Mouse (Mus musculus): ENCODE data around the gene Filip1l. TPM values are rescaled to one million over a fixed set of nuclear protein-coding genes. Genes with fewer than 3 reads are reported as not detected.

Filip1l gene
- polyA plus RNA-seq, 1 experiment from 2014 or later = 26.0 TPM

GRCm38 (mm10) chr16:57582008-57582407 is 229.1 kb downstream of the Filip1l start:
- H3K36me3 ChIP-seq (ENCODE audit: control insufficient read depth, insufficient read depth, low read length) = no peaks in the 10 kb centered on the region
- no peaks in the 10 kb centered on the region; the same call in 1 of the 2 replicates for H3K4me1 ChIP-seq (ENCODE audit: control insufficient read depth, insufficient read depth, low read length)
- no peaks in the 10 kb centered on the region for H3K9me3 ChIP-seq (replicated peaks; ENCODE audit: control insufficient read depth, low read length)
- no peak overlapping the region for H3K27ac ChIP-seq (ENCODE audit: low read depth, low read length)
- H3K4me3 ChIP-seq (ENCODE audit: low read depth, low read length) = no peak overlapping the region
- no peak overlapping the region for H3K9ac ChIP-seq (ENCODE audit: low read depth, low read length)
- ATAC-seq (replicated peaks; ENCODE audit: insufficient number of reproducible peaks, low FRiP score, low TSS enrichment) = peak; percentile 46; the same call in 1 of the 2 replicates
- no peak overlapping the region for H3K4me2 ChIP-seq
- H3K27me3 ChIP-seq (ENCODE audit: control insufficient read depth, insufficient read depth, low read length) = no peaks in the 10 kb centered on the region
- 59% methylated on average over 2 of the region's 2 CpGs for WGBS (ENCODE audit: insufficient replicate concordance)

GRCm38 (mm10) chr16:57585201-57585600 is 232.3 kb downstream of the Filip1l start:
- H3K4me1 ChIP-seq (ENCODE audit: control insufficient read depth, insufficient read depth, low read length) = no peaks in the 10 kb centered on the region
- H3K27me3 ChIP-seq (ENCODE audit: control insufficient read depth, insufficient read depth, low read length) = no peaks in the 10 kb centered on the region
- H3K9ac ChIP-seq (ENCODE audit: low read depth, low read length) = no peak overlapping the region
- H3K4me3 ChIP-seq (ENCODE audit: low read depth, low read length) = no peak overlapping the region
- WGBS (ENCODE audit: insufficient replicate concordance) = 45% methylated on average over 3 of the region's 3 CpGs
- H3K36me3 ChIP-seq (ENCODE audit: control insufficient read depth, insufficient read depth, low read length) = no peaks in the 10 kb centered on the region
- no peak for ATAC-seq (replicated peaks; ENCODE audit: insufficient number of reproducible peaks, low FRiP score, low TSS enrichment)
- H3K4me2 ChIP-seq = no peak overlapping the region
- no peaks in the 10 kb centered on the region for H3K9me3 ChIP-seq (replicated peaks; ENCODE audit: control insufficient read depth, low read length)
- H3K27ac ChIP-seq (ENCODE audit: low read depth, low read length) = no peak overlapping the region

DNA sequence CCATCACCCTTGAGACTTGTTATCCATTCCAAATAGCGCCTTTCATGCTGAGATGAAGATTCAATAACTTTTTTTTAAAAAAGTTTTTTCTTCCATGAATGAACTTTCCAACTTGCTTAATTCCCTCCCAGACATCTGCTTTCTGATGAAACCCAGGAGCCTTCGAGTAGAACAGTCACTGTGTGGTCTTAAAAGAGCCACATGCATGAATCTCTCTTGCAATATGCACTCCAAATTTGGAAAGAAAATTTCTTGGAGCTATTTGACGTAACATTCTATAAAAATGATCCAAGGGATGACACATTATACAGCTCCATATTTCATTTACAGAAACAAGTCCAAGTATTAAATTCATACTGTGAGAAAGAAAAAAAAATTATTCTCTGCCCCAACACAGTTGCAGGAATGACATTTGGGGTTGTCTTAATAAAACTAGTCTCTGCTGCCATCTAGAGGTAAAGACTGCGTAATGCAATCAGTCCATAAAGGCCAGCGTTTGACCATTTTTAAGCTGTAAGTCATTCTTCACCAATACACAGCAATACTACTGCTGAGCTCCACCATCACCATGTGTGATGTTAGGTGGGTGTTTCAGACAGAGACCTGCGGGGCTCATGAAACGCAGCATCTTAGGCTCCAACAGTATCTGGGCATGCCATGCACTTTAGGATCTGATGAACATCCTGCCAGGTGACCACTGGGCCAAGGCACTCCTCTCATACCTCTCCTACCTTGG is 240.7 kb downstream of the Filip1l start:
- 42% methylated on average over 7 of the region's 7 CpGs for WGBS (ENCODE audit: insufficient replicate concordance)
- H3K4me1 ChIP-seq (ENCODE audit: control insufficient read depth, insufficient read depth, low read length) = no peaks in the 10 kb centered on the region

DNA sequence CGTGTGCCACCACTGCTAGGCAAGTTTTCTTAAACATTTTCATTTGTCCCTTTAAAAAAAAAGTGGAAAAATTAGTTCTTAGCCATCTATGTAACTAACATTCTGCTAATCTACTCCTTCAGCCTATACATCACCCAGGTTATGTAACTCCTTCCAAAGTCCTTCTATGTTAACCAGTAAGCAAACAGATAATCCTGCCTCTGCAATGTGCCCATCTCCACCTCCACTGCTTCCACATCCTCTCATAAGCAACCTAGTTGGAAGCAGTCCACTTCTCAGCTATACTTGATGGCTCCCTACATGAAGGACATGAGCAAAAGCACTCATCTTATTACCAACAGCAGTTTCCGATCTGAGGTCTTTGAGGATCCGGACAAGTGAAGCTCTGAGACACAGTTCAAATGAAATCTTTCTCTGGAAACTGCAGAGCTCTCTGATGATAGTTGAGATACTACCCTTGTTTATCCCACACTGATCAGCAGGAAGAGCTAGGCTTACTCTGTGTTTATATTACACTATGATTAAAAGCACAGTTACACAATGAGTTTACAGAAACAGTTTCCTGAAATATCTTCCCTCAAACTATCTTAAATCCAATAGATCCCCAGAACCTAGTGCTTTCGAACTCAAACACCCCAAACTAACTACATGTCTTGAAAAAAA is 244.5 kb downstream of the Filip1l start:
- H3K9ac ChIP-seq (ENCODE audit: low read depth, low read length) = no peak overlapping the region
- WGBS (ENCODE audit: insufficient replicate concordance) = 87% methylated on average over 4 of the region's 4 CpGs
- no peak for ATAC-seq (replicated peaks; ENCODE audit: insufficient number of reproducible peaks, low FRiP score, low TSS enrichment)

More for the DNA sequence above, 240.7 kb downstream of the Filip1l start:
- Histone ChIP-seq H3K4me3 (ENCODE audit: low read depth, low read length) (no peak overlapping the region), H3K9ac (ENCODE audit: low read depth, low read length) (no peak overlapping the region), H3K4me2 (no peak overlapping the region), H3K27me3 (ENCODE audit: control insufficient read depth, insufficient read depth, low read length) (no peaks in the 10 kb centered on the region), H3K27ac (ENCODE audit: low read depth, low read length) (no peak overlapping the region), H3K36me3 (ENCODE audit: control insufficient read depth, insufficient read depth, low read length) (no peaks in the 10 kb centered on the region), H3K9me3 (replicated peaks; ENCODE audit: control insufficient read depth, low read length) (no peaks in the 10 kb centered on the region)
- ATAC-seq (replicated peaks; ENCODE audit: insufficient number of reproducible peaks, low FRiP score, low TSS enrichment) = no peak

GRCm38 (mm10) chr16:57601031-57601430 is 248.1 kb downstream of the Filip1l start:
- Histone ChIP-seq H3K4me1 (ENCODE audit: control insufficient read depth, insufficient read depth, low read length) (no peaks in the 10 kb centered on the region), H3K36me3 (ENCODE audit: control insufficient read depth, insufficient read depth, low read length) (no peaks in the 10 kb centered on the region), H3K27ac (ENCODE audit: low read depth, low read length) (no peak overlapping the region), H3K4me3 (ENCODE audit: low read depth, low read length) (no peak overlapping the region), H3K9me3 (replicated peaks; ENCODE audit: control insufficient read depth, low read length) (no peaks in the 10 kb centered on the region), H3K4me2 (no peak overlapping the region), H3K27me3 (ENCODE audit: control insufficient read depth, insufficient read depth, low read length) (no peaks in the 10 kb centered on the region), H3K9ac (ENCODE audit: low read depth, low read length) (no peak overlapping the region)
- ATAC-seq (replicated peaks; ENCODE audit: insufficient number of reproducible peaks, low FRiP score, low TSS enrichment) = no peak

More for the DNA sequence above, 244.5 kb downstream of the Filip1l start:
- Histone ChIP-seq H3K27me3 (ENCODE audit: control insufficient read depth, insufficient read depth, low read length) (no peaks in the 10 kb centered on the region), H3K27ac (ENCODE audit: low read depth, low read length) (no peak overlapping the region), H3K4me1 (ENCODE audit: control insufficient read depth, insufficient read depth, low read length) (no peaks in the 10 kb centered on the region), H3K4me3 (ENCODE audit: low read depth, low read length) (no peak overlapping the region), H3K4me2 (no peak overlapping the region), H3K9me3 (replicated peaks; ENCODE audit: control insufficient read depth, low read length) (no peaks in the 10 kb centered on the region), H3K36me3 (ENCODE audit: control insufficient read depth, insufficient read depth, low read length) (no peaks in the 10 kb centered on the region)

GRCm38 (mm10) chr16:57606444-57607227 is 253.7 kb downstream of the Filip1l start, which contains the start of gene Cmss1:
Gene Cmss1, minus strand, starts transcription at chr16:57606864.
- under 1% methylated on average over 64 of the region's 64 CpGs for WGBS (ENCODE audit: insufficient replicate concordance)
- Histone ChIP-seq H3K4me2 (peak within 1 kb of the TSS; percentile 82), H3K27ac (ENCODE audit: low read depth, low read length) (peak within 1 kb of the TSS; percentile 54; the same call in 1 of the 2 replicates), H3K4me3 (ENCODE audit: low read depth, low read length) (peak within 1 kb of the TSS; percentile 92), H3K4me1 (ENCODE audit: control insufficient read depth, insufficient read depth, low read length) (0 out of 2 replicates have a peak, but pooled peaks cover 2% of the 10 kb centered on the region), H3K9me3 (replicated peaks; ENCODE audit: control insufficient read depth, low read length) (no peaks in the 10 kb centered on the region), H3K9ac (ENCODE audit: low read depth, low read length) (peak within 1 kb of the TSS; percentile 80), H3K27me3 (ENCODE audit: control insufficient read depth, insufficient read depth, low read length) (no peaks in the 10 kb centered on the region), H3K36me3 (ENCODE audit: control insufficient read depth, insufficient read depth, low read length) (no peaks in the 10 kb centered on the region)
- peak; percentile 83 for ATAC-seq (replicated peaks; ENCODE audit: insufficient number of reproducible peaks, low FRiP score, low TSS enrichment)

- 0 out of 2 replicates have a peak, but pooled peaks cover 2% of the 10 kb centered on the region for H3K4me1 ChIP-seq (ENCODE audit: control insufficient read depth, insufficient read depth, low read length)
- no peak overlapping the region for H3K4me2 ChIP-seq
- H3K9ac ChIP-seq (ENCODE audit: low read depth, low read length) = no peak overlapping the region
- no peaks in the 10 kb centered on the region for H3K9me3 ChIP-seq (replicated peaks; ENCODE audit: control insufficient read depth, low read length)
- WGBS (ENCODE audit: insufficient replicate concordance) = 8% methylated on average over 1 of the region's 1 CpGs
- no peaks in the 10 kb centered on the region for H3K27me3 ChIP-seq (ENCODE audit: control insufficient read depth, insufficient read depth, low read length)
- no peak for ATAC-seq (replicated peaks; ENCODE audit: insufficient number of reproducible peaks, low FRiP score, low TSS enrichment)
- H3K27ac ChIP-seq (ENCODE audit: low read depth, low read length) = no peak overlapping the region
- H3K36me3 ChIP-seq (ENCODE audit: control insufficient read depth, insufficient read depth, low read length) = no peaks in the 10 kb centered on the region
- no peak overlapping the region for H3K4me3 ChIP-seq (ENCODE audit: low read depth, low read length)
These were observed 258.9 kb downstream of the Filip1l start for GRCm38 (mm10) chr16:57611768-57612167.

Data from heart, embryonic 11.5 days (tissue).